Mouse (Mus musculus) ES-E14 (cell line): ENCODE data around the gene Orm1. TPM values are rescaled to one million over a fixed set of nuclear protein-coding genes. Genes with fewer than 3 reads are reported as not detected.

Experiments
- DNase-seq: peaks from one replicate; pipeline ENCODE4 v3.0.0-alpha.2; 2013; ENCODE audit warnings: low read depth, low spot score
- H3K27ac ChIP-seq: 2 replicates; pipeline ENCODE4 v1.5.1; 2012; ENCODE audit warnings: low read depth, mild to moderate bottlenecking, low read length, moderate library complexity, mixed read lengths; ENCODE audit not compliant: poor library complexity, insufficient read depth, severe bottlenecking
- H3K36me3 ChIP-seq: 2 replicates; pipeline ENCODE4 v1.6.1; 2012; ENCODE audit warnings: mild to moderate bottlenecking, low read length, moderate library complexity, mixed read lengths; ENCODE audit not compliant: control insufficient read depth, poor library complexity, insufficient read depth, severe bottlenecking
- H3K4me1 ChIP-seq, 2 experiments: fragments of 150-350 bp in 1 of 2; sonication (generic) in 1 of 2; 2 replicates each; pipeline ENCODE4 v1.6.1; 2012; ENCODE audit warnings: low read length in 2 of 2, mild to moderate bottlenecking in 1 of 2, mixed read lengths in 1 of 2; ENCODE audit not compliant: control insufficient read depth in 2 of 2, insufficient read depth in 2 of 2, poor library complexity in 1 of 2
- H3K4me3 ChIP-seq, 2 experiments: fragments of 150-350 bp in 1 of 2; sonication (generic) in 1 of 2; 2 replicates each; pipeline ENCODE4 v1.5.1; 2012; ENCODE audit warnings: low read length in 2 of 2, low read depth in 1 of 2, mild to moderate bottlenecking in 1 of 2, mixed read lengths in 1 of 2; ENCODE audit not compliant: insufficient read depth in 1 of 2, poor library complexity in 1 of 2, severe bottlenecking in 1 of 2
- H3K9ac ChIP-seq: 2 replicates; pipeline ENCODE4 v1.6.1; 2012; ENCODE audit warnings: low read depth, mild to moderate bottlenecking, low read length, mixed read lengths; ENCODE audit not compliant: poor library complexity, insufficient read depth, severe bottlenecking
- H3K9me3 ChIP-seq: fragments of 150-350 bp; sonication (generic); 2 replicates; pipeline ENCODE4 v1.6.1; 2012; ENCODE audit warnings: low read depth, mild to moderate bottlenecking, low read length; ENCODE audit not compliant: control insufficient read depth, insufficient read depth
- CHD2 ChIP-seq: IDR thresholded peaks from 2 replicates; pipeline ENCODE4 v1.6.1; 2014; ENCODE audit warnings: mild to moderate bottlenecking, low read depth, low read length, inconsistent platforms
- HCFC1 ChIP-seq: IDR thresholded peaks from 2 replicates; pipeline ENCODE4 v1.6.1; 2012; ENCODE audit warnings: low read length, inconsistent platforms, borderline replicate concordance; ENCODE audit not compliant: insufficient read depth
- MAFK ChIP-seq: IDR thresholded peaks from 2 replicates; pipeline ENCODE4 v1.6.1; 2014; ENCODE audit warnings: mild to moderate bottlenecking, low read depth, low read length, inconsistent platforms; ENCODE audit not compliant: insufficient read depth
- ZC3H11A ChIP-seq: IDR thresholded peaks from 2 replicates; pipeline ENCODE4 v1.6.1; 2012; ENCODE audit warnings: low read depth, mild to moderate bottlenecking, inconsistent platforms, low read length, borderline replicate concordance
- ZNF384 ChIP-seq: IDR thresholded peaks from 2 replicates; pipeline ENCODE4 v1.6.1; 2012; ENCODE audit warnings: low read depth, low read length, inconsistent platforms
- in situ Hi-C, 2 experiments: fragments of 600-800 bp; cut with MboI; formaldehyde crosslinking; loops; one replicate each; pipeline ENCODE4 v1.15.1; 2025; ENCODE audit warnings: low sequenced_read_pairs in 2 of 2, inconsistent platforms in 1 of 2; ENCODE audit not compliant: unreplicated experiment in 2 of 2
- total RNA-seq: library from RNA; depleted of rRNA; stranded (reverse); fragments of 300-350 nt; gene quantifications from 2 replicates; pipeline ENCODE4 v1.2.3, GENCODE M21; 2012

The Orm1 gene
- total RNA-seq, 1 experiment, result not detected

GRCm38 (mm10) chr4:63302641-63303040 lies 41.7 kb upstream of the Orm1 start:
- Histone ChIP-seq H3K4me1 (no peaks in the 10 kb centered on the region), H3K9ac (no peak overlapping the region), H3K4me3 (no peak overlapping the region), H3K9me3 (no peaks in the 10 kb centered on the region), H3K27ac (no peak overlapping the region), H3K36me3 (no peaks in the 10 kb centered on the region)
- no peak for DNase-seq
- in situ Hi-C loops, result no loop called here
- TF ChIP-seq ZNF384 (no peak), MAFK (no peak), HCFC1 (no peak), CHD2 (no peak), ZC3H11A (no peak)

DNA sequence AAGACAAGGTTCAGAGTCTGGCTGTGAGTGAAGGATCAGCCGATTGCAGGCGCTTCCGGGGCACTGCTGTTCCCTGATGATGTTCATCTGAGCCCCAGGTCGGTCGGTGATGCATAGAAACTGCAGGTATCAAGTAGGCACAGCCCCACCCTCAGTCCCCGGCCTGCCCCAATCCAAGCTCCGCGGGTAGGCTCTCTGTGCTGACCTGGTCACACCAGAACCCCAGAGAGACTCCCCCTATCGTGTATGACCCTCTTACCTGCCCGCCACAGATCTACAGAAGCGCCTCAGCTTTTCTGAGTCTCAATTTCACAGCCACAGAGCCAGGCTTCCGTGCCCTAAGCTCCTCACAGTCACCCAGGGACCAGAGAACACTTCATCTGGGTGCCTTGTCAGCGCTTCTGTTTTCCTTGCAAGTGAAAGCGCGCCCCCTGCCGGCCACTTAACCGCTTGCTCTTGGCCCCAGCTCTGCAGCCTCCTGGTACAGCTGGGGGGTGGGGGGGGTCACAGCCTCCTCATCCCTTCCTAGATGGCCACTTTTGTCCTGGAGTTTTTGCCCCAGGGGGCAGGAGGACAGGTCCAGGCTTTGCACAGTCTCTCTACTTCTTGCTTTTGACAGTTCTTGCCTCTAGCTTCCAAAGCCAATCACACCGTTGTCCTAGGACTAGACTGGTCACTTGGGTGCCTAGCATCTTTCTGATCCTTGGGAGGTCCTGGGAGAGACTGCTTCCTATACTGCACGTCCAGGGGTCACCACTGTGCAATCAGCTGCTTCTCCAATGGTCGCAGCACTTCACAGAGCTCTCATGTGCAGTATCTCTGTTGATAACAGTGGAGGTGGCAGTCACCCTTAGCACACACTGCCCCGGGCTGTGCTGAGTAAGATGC lies 36.9 kb upstream of the Orm1 start:
- DNase-seq, result peak; percentile 48
- Histone ChIP-seq H3K27ac (no peak overlapping the region), H3K9ac (no peak overlapping the region), H3K4me3 (no peak overlapping the region), H3K4me1 (no peaks in the 10 kb centered on the region), H3K36me3 (no peaks in the 10 kb centered on the region), H3K9me3 (no peaks in the 10 kb centered on the region)
- in situ Hi-C loops, result no loop called here
- TF ChIP-seq ZC3H11A, result no peak
- TF ChIP-seq MAFK, result peak; percentile 78
- TF ChIP-seq ZNF384, result no peak
- no peak for TF ChIP-seq HCFC1
- TF ChIP-seq CHD2, result no peak

- Histone ChIP-seq H3K9me3 (no peaks in the 10 kb centered on the region), H3K4me3 (no peak overlapping the region), H3K27ac (no peak overlapping the region), H3K4me1 (no peaks in the 10 kb centered on the region), H3K36me3 (no peaks in the 10 kb centered on the region), H3K9ac (no peak overlapping the region)
- DNase-seq, result no peak
- TF ChIP-seq ZNF384 (no peak), HCFC1 (no peak), MAFK (no peak), CHD2 (no peak), ZC3H11A (no peak)
- in situ Hi-C loops, result no loop called here
These were observed 36.0 kb upstream of the Orm1 start for GRCm38 (mm10) chr4:63308316-63308715.

DNA sequence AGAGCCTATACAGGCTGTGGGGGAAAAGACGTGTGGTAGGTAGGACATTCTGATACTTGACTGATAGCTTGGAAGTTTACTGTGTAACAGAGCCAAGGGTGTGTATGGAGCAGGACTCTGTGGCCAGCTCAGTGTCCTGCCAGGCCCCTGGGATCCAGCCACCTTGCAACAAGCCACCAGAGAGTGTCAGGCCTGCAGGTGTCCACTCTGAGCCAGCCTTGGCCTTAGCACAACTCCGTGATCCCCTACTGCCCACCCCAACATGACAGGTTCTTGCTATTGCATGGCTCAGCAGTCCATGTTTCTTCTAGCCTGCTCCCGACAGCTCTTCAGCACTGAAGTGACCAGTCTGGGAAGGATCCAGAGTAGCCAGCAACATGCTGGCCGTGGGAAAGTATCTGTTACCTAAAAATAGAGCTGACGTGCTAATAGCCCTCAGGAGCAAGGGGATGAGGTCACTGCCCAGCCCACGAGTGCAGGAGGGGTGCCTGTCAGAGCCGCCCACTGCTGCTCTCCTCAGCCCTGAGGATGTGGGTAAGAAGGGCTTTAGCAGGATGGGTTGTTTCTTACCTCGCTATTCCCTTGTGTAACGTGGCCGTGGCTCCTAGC lies 34.0 kb upstream of the Orm1 start:
- in situ Hi-C loops, result loop anchor here in 1 of 2 experiments (10.0 kb wide), 1 partner anchor 146 kb away; no protein-coding TSS in a partner anchor
- no peak for DNase-seq
- Histone ChIP-seq H3K36me3 (no peaks in the 10 kb centered on the region), H3K9ac (no peak overlapping the region), H3K4me1 (no peaks in the 10 kb centered on the region), H3K4me3 (no peak overlapping the region), H3K27ac (no peak overlapping the region), H3K9me3 (no peaks in the 10 kb centered on the region)
- TF ChIP-seq HCFC1 (no peak), ZC3H11A (no peak)
